Mouse (Mus musculus) spleen, adult 12 weeks (tissue): ENCODE results near the gene Ablim1.

Source experiments
- DNase-seq: peaks from one replicate; pipeline ENCODE4 v3.0.0; 2022; ENCODE audit warnings: low spot score

The Ablim1 gene

GRCm38 (mm10) chr19:57264296-57264947 lies 50.3 kb downstream of the Ablim1 start:
- no peak for DNase-seq

- no peak for DNase-seq
Observed at GRCm38 (mm10) chr19:57257801-57258200, 56.9 kb downstream of the Ablim1 start.

- DNase-seq = no peak
Observed at GRCm38 (mm10) chr19:57256666-57257065, 58.1 kb downstream of the Ablim1 start.

GRCm38 (mm10) chr19:57255157-57255556 lies 59.6 kb downstream of the Ablim1 start:
- no peak for DNase-seq

GRCm38 (mm10) chr19:57252692-57253448 lies 61.8 kb downstream of the Ablim1 start:
- DNase-seq = no peak

- DNase-seq = no peak
Observed at GRCm38 (mm10) chr19:57248781-57249180, 65.9 kb downstream of the Ablim1 start.

GRCm38 (mm10) chr19:57247221-57247620 lies 67.5 kb downstream of the Ablim1 start:
- no peak for DNase-seq

GRCm38 (mm10) chr19:57244281-57244680 lies 70.4 kb downstream of the Ablim1 start:
- no peak for DNase-seq

GRCm38 (mm10) chr19:57243606-57244005 lies 71.1 kb downstream of the Ablim1 start:
- no peak for DNase-seq

GRCm38 (mm10) chr19:57243191-57243590 lies 71.5 kb downstream of the Ablim1 start:
- no peak for DNase-seq

- DNase-seq = no peak
Observed at GRCm38 (mm10) chr19:57241363-57242192, 73.1 kb downstream of the Ablim1 start.

GRCm38 (mm10) chr19:57240259-57240658 lies 74.5 kb downstream of the Ablim1 start:
- no peak for DNase-seq

- DNase-seq = no peak
Observed at GRCm38 (mm10) chr19:57239176-57239784, 75.4 kb downstream of the Ablim1 start.

GRCm38 (mm10) chr19:57238461-57238860 lies 76.3 kb downstream of the Ablim1 start:
- no peak for DNase-seq

- DNase-seq = no peak
Observed at GRCm38 (mm10) chr19:57237534-57237933, 77.2 kb downstream of the Ablim1 start.

GRCm38 (mm10) chr19:57236647-57237046 lies 78.1 kb downstream of the Ablim1 start:
- DNase-seq = no peak

GRCm38 (mm10) chr19:57235931-57236330 lies 78.8 kb downstream of the Ablim1 start:
- no peak for DNase-seq

GRCm38 (mm10) chr19:57230996-57231395 lies 83.7 kb downstream of the Ablim1 start:
- DNase-seq = no peak

GRCm38 (mm10) chr19:57229161-57229560 lies 85.6 kb downstream of the Ablim1 start:
- no peak for DNase-seq

- DNase-seq = no peak
Observed at GRCm38 (mm10) chr19:57228576-57228975, 86.1 kb downstream of the Ablim1 start.

GRCm38 (mm10) chr19:57224390-57224789 lies 90.3 kb downstream of the Ablim1 start:
- no peak for DNase-seq

GRCm38 (mm10) chr19:57223686-57224085 lies 91.0 kb downstream of the Ablim1 start:
- DNase-seq = no peak
